Mouse (Mus musculus) midbrain, postnatal 0 days (tissue): ENCODE data around the gene Tmem150b. TPM values are rescaled to one million over a fixed set of nuclear protein-coding genes. Genes with fewer than 3 reads are reported as not detected.

Source experiments
- ATAC-seq: fragments of 200-750 bp; cut with Nextera tagmentation; 2 replicates; pipeline ENCODE4 v1.8.0; 2017; ENCODE audit warnings: moderate number of reproducible peaks, mild to moderate bottlenecking, moderate TSS enrichment, moderate library complexity; ENCODE audit not compliant: low FRiP score
- DNase-seq: peaks from one replicate; pipeline ENCODE4 v3.0.0-alpha.2; 2015; ENCODE audit warnings: low spot score
- H3K27ac ChIP-seq: fragments of 300-500 bp; sonication (generic); 2 replicates; pipeline ENCODE4 v1.5.1; 2014; ENCODE audit warnings: low read depth, mild to moderate bottlenecking, low read length, mixed read lengths
- H3K27me3 ChIP-seq: fragments of 300-500 bp; sonication (generic); 2 replicates; pipeline ENCODE4 v1.6.1; 2014; ENCODE audit warnings: low read length, control low read depth, mixed read lengths; ENCODE audit not compliant: insufficient read depth
- H3K36me3 ChIP-seq: fragments of 300-500 bp; sonication (generic); 2 replicates; pipeline ENCODE4 v1.6.1; 2014; ENCODE audit warnings: low read length, control low read depth, mixed read lengths; ENCODE audit not compliant: insufficient read depth
- H3K4me1 ChIP-seq: fragments of 300-500 bp; sonication (generic); 2 replicates; pipeline ENCODE4 v1.6.1; 2014; ENCODE audit warnings: mild to moderate bottlenecking, control low read depth, antibody characterized with exemption, low read length, mixed read lengths; ENCODE audit not compliant: insufficient read depth
- H3K4me2 ChIP-seq: fragments of 300-500 bp; sonication (generic); 2 replicates; pipeline ENCODE4 v1.6.1; 2014; ENCODE audit warnings: low read depth, mild to moderate bottlenecking, low read length, mixed read lengths; ENCODE audit not compliant: poor library complexity, severe bottlenecking
- H3K4me3 ChIP-seq: fragments of 300-500 bp; sonication (generic); 2 replicates; pipeline ENCODE4 v1.5.1; 2014; ENCODE audit warnings: low read depth, mild to moderate bottlenecking, low read length, moderate library complexity
- H3K9ac ChIP-seq: fragments of 300-500 bp; sonication (generic); replicated peaks from 2 replicates; pipeline ENCODE4 v1.6.1; 2014; ENCODE audit warnings: mild to moderate bottlenecking, low read length, moderate library complexity, mixed read lengths; ENCODE audit not compliant: poor library complexity, severe bottlenecking
- H3K9me3 ChIP-seq: fragments of 300-500 bp; sonication (generic); 2 replicates; pipeline ENCODE4 v1.6.1; 2016; ENCODE audit warnings: low read length, control low read depth
- CTCF ChIP-seq: IDR thresholded peaks from 2 replicates; pipeline ENCODE4 v1.5.1; 2016; ENCODE audit warnings: antibody characterized with exemption, mild to moderate bottlenecking
- WGBS: fragments of 180-500 bp; shearing (Covaris S2); extraction: QIAGEN DNeasy Blood & Tissue Kit; methylation state at CpG from one replicate; pipeline ENCODE4 v1.1.7; 2014; 5-methylcytosine and 5-hydroxymethylcytosine counted together
- polyA plus RNA-seq: library from polyadenylated mRNA; unstranded; fragments of >200 nt; fragmentation: Nextera tagmentation; extraction: Ambion mirVana; gene quantifications from 2 replicates; pipeline ENCODE4 v1.2.1, GENCODE M21; 2015
- total RNA-seq: library from RNA; depleted of rRNA; stranded (reverse); fragments of >200 nt; gene quantifications from 2 replicates; pipeline ENCODE4 v1.2.3, GENCODE M21; 2014

Tmem150b gene
- total and polyA plus RNA-seq, 2 experiments from 2014 or later, result 0.23 TPM; not detected in 1

DNA sequence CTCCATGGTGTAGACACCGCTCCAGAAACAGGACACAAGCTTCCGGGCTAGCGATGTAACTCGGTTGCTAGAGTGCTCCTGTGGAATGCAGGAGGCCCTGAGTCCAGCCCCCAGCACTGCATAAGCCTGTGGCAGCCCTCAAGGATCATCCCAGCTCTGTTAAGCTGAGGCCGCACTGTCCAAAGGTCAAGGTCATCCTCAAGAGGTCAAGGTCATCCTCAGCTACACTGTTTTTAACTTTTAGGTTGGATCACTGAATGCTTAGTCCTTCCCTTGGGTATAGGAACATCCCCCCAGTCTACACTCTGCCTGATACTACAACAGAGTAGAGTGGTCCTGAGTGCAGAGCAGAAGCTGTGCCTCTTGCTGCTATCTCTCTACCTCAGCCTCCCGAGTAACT lies 32.0 kb downstream of the Tmem150b start:
- Histone ChIP-seq H3K4me1 (no peaks in the 10 kb centered on the region), H3K27ac (no peak overlapping the region), H3K9ac (no peak overlapping the region), H3K36me3 (peaks cover 30% of the 10 kb centered on the region), H3K27me3 (no peaks in the 10 kb centered on the region), H3K4me2 (no peak overlapping the region), H3K4me3 (no peak overlapping the region), H3K9me3 (no peaks in the 10 kb centered on the region)
- ATAC-seq, result no peak
- 55% methylated on average over 6 of the region's 6 CpGs for WGBS
- no peak for TF ChIP-seq CTCF
- DNase-seq, result no peak

DNA sequence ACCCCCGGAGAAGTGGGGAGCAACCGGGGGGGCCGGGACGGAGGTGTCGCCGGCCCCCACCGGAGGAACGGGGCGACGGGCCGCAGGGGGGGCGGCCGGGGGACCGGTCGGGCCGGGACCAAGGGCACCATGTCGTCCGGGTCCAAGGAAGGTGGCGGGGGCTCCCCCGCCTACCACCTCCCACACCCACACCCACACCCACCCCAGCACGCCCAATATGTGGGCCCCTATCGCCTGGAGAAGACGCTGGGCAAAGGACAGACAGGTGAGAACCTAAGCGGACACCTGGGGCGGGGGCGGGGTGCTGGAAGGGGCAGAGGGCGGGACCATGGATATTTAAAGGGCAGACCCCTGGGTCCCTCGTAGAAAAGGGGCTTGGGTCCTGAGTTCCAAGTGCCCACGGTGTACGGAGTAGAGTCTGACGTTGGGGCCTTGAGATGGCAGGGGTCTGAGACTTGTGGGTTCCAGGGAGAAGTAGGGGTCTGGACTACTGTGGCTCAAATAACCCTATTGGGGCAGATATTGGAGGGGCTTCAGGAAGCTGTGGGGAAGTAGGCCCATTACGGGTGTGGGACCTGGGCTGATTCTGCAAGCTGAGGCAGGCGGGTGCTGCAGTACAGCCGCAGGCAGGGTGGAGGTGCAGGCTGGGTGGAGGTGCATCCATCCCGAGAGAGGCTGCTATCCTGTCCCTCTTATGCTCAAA lies 33.9 kb downstream of the Tmem150b start:
- WGBS, result 5% methylated on average over 27 of the region's 35 CpGs
- Histone ChIP-seq H3K9me3 (no peaks in the 10 kb centered on the region), H3K36me3 (peaks cover 25% of the 10 kb centered on the region), H3K4me1 (no peaks in the 10 kb centered on the region), H3K27me3 (no peaks in the 10 kb centered on the region), H3K27ac (peak overlapping the region; percentile 96), H3K9ac (peak overlapping the region; percentile 100), H3K4me2 (peak overlapping the region; percentile 79), H3K4me3 (peak overlapping the region; percentile 97)
- TF ChIP-seq CTCF, result no peak
- peak; percentile 10 for DNase-seq
- peak; percentile 65 for ATAC-seq

DNA sequence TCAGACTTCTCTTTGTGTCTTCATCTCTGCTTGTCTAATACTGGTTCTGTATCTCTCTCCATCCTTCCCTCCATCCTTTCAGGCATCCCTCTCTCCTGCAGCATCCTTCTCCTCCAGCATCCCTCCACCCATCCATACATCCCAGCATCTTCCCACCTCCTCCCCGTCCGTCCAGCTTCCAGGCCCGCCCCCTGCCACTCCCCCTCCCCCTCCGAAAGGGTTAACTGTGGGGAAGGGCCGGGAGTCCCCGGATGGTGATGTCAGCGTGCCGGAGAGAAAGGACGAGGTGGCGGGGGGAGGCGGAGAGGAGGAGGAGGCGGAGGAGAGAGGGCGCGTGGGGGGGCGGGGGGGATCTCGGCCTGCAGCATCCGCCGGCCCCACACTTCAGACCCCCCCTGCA lies 34.7 kb downstream of the Tmem150b start, which contains the start of gene Brsk1:
Gene Brsk1, plus strand, starts transcription at position 218 of the 400 bp plus-strand sequence.
- DNase-seq, result peak; percentile 93
- Histone ChIP-seq H3K27me3 (no peaks in the 10 kb centered on the region), H3K36me3 (peaks cover 20% of the 10 kb centered on the region), H3K27ac (peak within 1 kb of the TSS; percentile 96), H3K4me2 (peak within 1 kb of the TSS; percentile 79), H3K4me1 (no peaks in the 10 kb centered on the region), H3K9ac (peak within 1 kb of the TSS; percentile 100), H3K4me3 (peak within 1 kb of the TSS; percentile 97), H3K9me3 (no peaks in the 10 kb centered on the region)
- 3% methylated on average over 6 of the region's 18 CpGs for WGBS
- peak; percentile 91 for ATAC-seq
- TF ChIP-seq CTCF, result no peak

DNA sequence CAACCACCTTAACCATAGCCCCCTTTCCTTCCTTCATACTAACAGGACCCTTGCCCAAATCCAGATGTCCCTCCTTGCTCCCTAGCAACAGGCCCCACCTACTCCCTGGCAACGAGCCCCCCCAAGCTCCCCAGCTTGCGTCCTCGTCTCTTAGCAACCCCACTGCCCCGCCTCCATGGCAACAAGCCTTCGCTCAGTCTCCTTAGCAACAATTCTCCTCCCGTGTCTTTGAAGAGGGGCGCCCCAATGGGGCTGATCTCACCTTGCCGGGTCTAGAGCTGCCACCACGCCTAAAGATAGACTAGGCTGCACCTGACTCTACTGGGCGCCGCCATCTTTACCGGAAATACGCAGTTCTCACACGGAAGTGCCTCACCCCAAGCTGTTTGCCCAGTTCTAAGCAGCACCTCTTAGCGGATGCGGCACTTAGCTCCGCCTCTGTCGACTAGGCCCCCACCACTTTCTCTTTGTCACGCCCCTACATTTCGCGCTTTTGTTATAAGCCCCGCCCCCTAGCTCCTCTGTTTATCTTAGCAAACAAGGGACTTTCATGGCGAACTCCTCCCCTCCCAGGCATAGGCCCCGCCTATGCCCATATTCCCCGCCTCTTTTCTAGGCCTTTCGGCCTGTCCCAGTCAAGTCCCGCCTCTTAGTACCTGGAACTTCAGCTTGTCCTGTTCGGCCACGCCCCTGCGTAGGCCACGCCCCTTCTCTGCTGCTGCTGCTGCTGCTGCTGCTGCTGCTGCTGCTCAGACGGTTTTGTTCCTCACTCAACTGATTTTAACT lies 40.2 kb downstream of the Tmem150b start, which contains the start of gene Hspbp1:
Gene Hspbp1, minus strand, starts transcription at position 437 of the 786 bp plus-strand sequence.
- Histone ChIP-seq H3K4me2 (peak within 1 kb of the TSS; percentile 90), H3K9ac (peak within 1 kb of the TSS; percentile 70), H3K36me3 (peaks cover 8% of the 10 kb centered on the region), H3K4me1 (peaks cover 5% of the 10 kb centered on the region), H3K4me3 (peak within 1 kb of the TSS; percentile 73), H3K9me3 (no peaks in the 10 kb centered on the region), H3K27me3 (no peaks in the 10 kb centered on the region), H3K27ac (peak within 1 kb of the TSS; percentile 65)
- TF ChIP-seq CTCF, result peak; percentile 30; the same call in 1 of the 2 replicates
- ATAC-seq (peak; percentile 97), DNase-seq (peak; percentile 96)
- under 1% methylated on average over 32 of the region's 32 CpGs for WGBS

GRCm38 (mm10) chr7:4684203-4684602 lies 40.8 kb downstream of the Tmem150b start:
- peak overlapping the region; percentile 90 for H3K4me2 ChIP-seq
- H3K9me3 ChIP-seq, result no peaks in the 10 kb centered on the region
- no peak for TF ChIP-seq CTCF
- WGBS, result 2% methylated on average over 13 of the region's 13 CpGs
- peaks cover 5% of the 10 kb centered on the region for H3K4me1 ChIP-seq
- H3K9ac ChIP-seq, result peak overlapping the region; percentile 70
- peaks cover 10% of the 10 kb centered on the region for H3K36me3 ChIP-seq
- H3K27ac ChIP-seq, result peak overlapping the region; percentile 59; the same call in 1 of the 2 replicates
- DNase-seq (no peak), ATAC-seq (no peak)
- peak overlapping the region; percentile 73 for H3K4me3 ChIP-seq
- H3K27me3 ChIP-seq, result no peaks in the 10 kb centered on the region
